Mouse (Mus musculus): ENCODE results near the gene Usp6nl.
A peak's percentile ranks its signal among the peaks of the same experiment; 100 is the strongest.

Gene Usp6nl

GRCm38 (mm10) chr2:6333570-6333969 lies 11.1 kb downstream of the Usp6nl start:
- DNase-seq = no peak

GRCm38 (mm10) chr2:6334011-6334410 lies 11.5 kb downstream of the Usp6nl start:
- no peak for DNase-seq

- no peak for DNase-seq
These were observed 12.7 kb downstream of the Usp6nl start for GRCm38 (mm10) chr2:6335032-6335735.

- DNase-seq = no peak
These were observed 13.5 kb downstream of the Usp6nl start for GRCm38 (mm10) chr2:6336013-6336412.

- no peak for DNase-seq
These were observed 14.2 kb downstream of the Usp6nl start for GRCm38 (mm10) chr2:6336649-6337048.

GRCm38 (mm10) chr2:6337436-6337835 lies 15.0 kb downstream of the Usp6nl start:
- DNase-seq = no peak

- peak; percentile 22 to 48 for DNase-seq
These were observed 15.7 kb downstream of the Usp6nl start for GRCm38 (mm10) chr2:6338031-6338629.

GRCm38 (mm10) chr2:6340439-6340838 lies 18.0 kb downstream of the Usp6nl start:
- DNase-seq = no peak

GRCm38 (mm10) chr2:6341496-6341895 lies 19.0 kb downstream of the Usp6nl start:
- DNase-seq = no peak

- DNase-seq = no peak
These were observed 27.0 kb downstream of the Usp6nl start for GRCm38 (mm10) chr2:6349256-6350092.

- DNase-seq = no peak
These were observed 27.7 kb downstream of the Usp6nl start for GRCm38 (mm10) chr2:6350164-6350563.

GRCm38 (mm10) chr2:6350931-6351695 lies 28.6 kb downstream of the Usp6nl start:
- no peak for DNase-seq

GRCm38 (mm10) chr2:6352541-6352971 lies 30.1 kb downstream of the Usp6nl start:
- no peak for DNase-seq

- DNase-seq = no peak
These were observed 30.6 kb downstream of the Usp6nl start for GRCm38 (mm10) chr2:6353060-6353459.

- no peak for DNase-seq
These were observed 34.8 kb downstream of the Usp6nl start for GRCm38 (mm10) chr2:6357306-6357705.

GRCm38 (mm10) chr2:6359645-6360044 lies 37.2 kb downstream of the Usp6nl start:
- no peak for DNase-seq

GRCm38 (mm10) chr2:6363126-6363525 lies 40.7 kb downstream of the Usp6nl start:
- peak in 1 of 2 experiments; percentile 21 for DNase-seq

GRCm38 (mm10) chr2:6363922-6364321 lies 41.5 kb downstream of the Usp6nl start:
- no peak for DNase-seq

- DNase-seq = no peak
These were observed 44.1 kb downstream of the Usp6nl start for GRCm38 (mm10) chr2:6366521-6366928.

GRCm38 (mm10) chr2:6366973-6367372 lies 44.5 kb downstream of the Usp6nl start:
- DNase-seq = no peak

- DNase-seq = no peak
These were observed 45.0 kb downstream of the Usp6nl start for GRCm38 (mm10) chr2:6367497-6367896.

GRCm38 (mm10) chr2:6374216-6374615 lies 51.7 kb downstream of the Usp6nl start:
- DNase-seq = no peak

GRCm38 (mm10) chr2:6376071-6376470 lies 53.6 kb downstream of the Usp6nl start:
- no peak for DNase-seq

Measured in thymus, postnatal 36 days (tissue).